In the genomic region with DNA sequence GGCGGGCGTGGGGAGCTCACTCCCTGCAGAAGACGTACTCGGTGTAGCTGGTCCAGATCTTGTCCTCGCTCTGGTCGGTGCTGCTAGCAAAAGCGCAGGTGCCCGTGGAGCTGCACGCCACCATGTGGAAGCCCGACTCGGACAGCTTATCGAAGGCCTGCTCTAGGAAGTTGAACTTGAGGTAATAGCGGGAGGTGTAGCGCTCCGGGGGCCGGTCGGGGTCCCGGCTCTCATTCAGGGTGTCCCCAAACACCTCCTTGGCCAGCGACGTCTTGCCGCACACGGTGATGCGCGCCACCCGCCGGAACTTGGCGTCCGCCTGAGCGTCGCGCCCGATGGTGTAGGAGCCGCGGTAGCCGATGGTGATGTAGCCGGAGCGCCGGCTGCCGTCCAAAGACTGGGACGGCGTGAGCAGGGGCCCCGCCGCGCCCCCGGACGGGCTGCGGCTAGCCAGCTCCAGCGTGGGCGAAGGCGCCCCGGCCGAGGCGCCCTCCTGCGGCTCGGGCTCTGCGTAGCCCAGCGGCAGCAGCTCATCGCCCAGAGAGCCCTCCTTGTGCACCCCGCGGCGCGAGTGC, we compare ENCODE assay signal across 8 mouse cellular contexts. TPM values are rescaled to one million over a fixed set of nuclear protein-coding genes. Genes with fewer than 3 reads are reported as not detected.
A peak's percentile ranks its signal among the peaks of the same experiment; 100 is the strongest.
DNase-seq lines count a peak whose midpoint lies in the region; ATAC-seq and TF ChIP-seq lines count a peak whose summit lies in the region.

No protein-coding gene starts in this region.

- H3K9me3 ChIP-seq in forebrain, embryonic 13.5 days (replicated peaks) = no peaks in the 10 kb centered on the region
- H3K9me3 ChIP-seq in liver, postnatal 0 days (ENCODE audit: low read length) = no peaks in the 10 kb centered on the region
- H3K9me3 ChIP-seq in neural tube, embryonic 13.5 days = no peaks in the 10 kb centered on the region

- WGBS in forebrain, embryonic 13.5 days = under 1% methylated on average over 60 of the region's 62 CpGs
- WGBS in liver, postnatal 0 days (ENCODE audit: insufficient replicate concordance) = under 1% methylated on average over 59 of the region's 62 CpGs
- under 1% methylated on average over 62 of the region's 62 CpGs for WGBS in neural tube, embryonic 13.5 days

- TF ChIP-seq EP300 in liver, postnatal 0 days (IDR thresholded peaks at IDR 0.05; ENCODE audit: low read depth) = no peak

- no peaks in the 10 kb centered on the region for H3K36me3 ChIP-seq in forebrain, embryonic 13.5 days (ENCODE audit: poor library complexity, severe bottlenecking)
- no peaks in the 10 kb centered on the region for H3K36me3 ChIP-seq in liver, postnatal 0 days (replicated peaks; ENCODE audit: insufficient read depth, low read length)
- no peaks in the 10 kb centered on the region for H3K36me3 ChIP-seq in neural tube, embryonic 13.5 days

- peaks cover 5% of the 10 kb centered on the region; the same call in 1 of the 2 replicates for H3K4me1 ChIP-seq in brown adipose tissue, adult 24 weeks (ENCODE audit: control insufficient read depth, insufficient read depth, insufficient read length, low read length)
- H3K4me1 ChIP-seq in forebrain, embryonic 13.5 days = peaks cover 18% of the 10 kb centered on the region
- H3K4me1 ChIP-seq in liver, postnatal 0 days (ENCODE audit: insufficient read depth) = peaks cover 7% of the 10 kb centered on the region
- H3K4me1 ChIP-seq in neural tube, embryonic 13.5 days (replicated peaks) = peaks cover 33% of the 10 kb centered on the region

- TF ChIP-seq CTCF in liver, postnatal 0 days (IDR thresholded peaks at IDR 0.05; ENCODE audit: low read depth) = peak; percentile 40

- peak overlapping the region; percentile 72 for H3K9ac ChIP-seq in forebrain, embryonic 13.5 days
- H3K9ac ChIP-seq in liver, postnatal 0 days (replicated peaks) = peak overlapping the region; percentile 67
- H3K9ac ChIP-seq in neural tube, embryonic 13.5 days = peak overlapping the region; percentile 85

- H3K4me3 ChIP-seq in brown adipose tissue, adult 24 weeks (ENCODE audit: insufficient read depth, low read depth, low read length) = peak overlapping the region; percentile 93
- H3K4me3 ChIP-seq in forebrain, embryonic 13.5 days = peak overlapping the region; percentile 65
- peak overlapping the region; percentile 58 for H3K4me3 ChIP-seq in liver, postnatal 0 days (ENCODE audit: low read depth, low read length)
- H3K4me3 ChIP-seq in neural tube, embryonic 13.5 days = peak overlapping the region; percentile 81

- ATAC-seq in forebrain, embryonic 13.5 days = peak; percentile 69
- ATAC-seq in liver, postnatal 0 days = peak; percentile 9
- peak; percentile 66 for ATAC-seq in neural tube, embryonic 13.5 days (ENCODE audit: low read depth)

- peaks cover 23% of the 10 kb centered on the region for H3K27me3 ChIP-seq in forebrain, embryonic 13.5 days
- H3K27me3 ChIP-seq in liver, postnatal 0 days (ENCODE audit: insufficient read depth, low read length) = peaks cover 11% of the 10 kb centered on the region
- peaks cover 4% of the 10 kb centered on the region; the same call in 1 of the 2 replicates for H3K27me3 ChIP-seq in neural tube, embryonic 13.5 days

- intact Hi-C loops in heart, postnatal 10 days (cut with DNase I) = loop anchor here (1.0 to 10.0 kb wide), 5 partner anchors 78 to 587 kb away; no protein-coding TSS in a partner anchor

- H3K4me2 ChIP-seq in forebrain, embryonic 13.5 days = peak overlapping the region; percentile 97
- H3K4me2 ChIP-seq in liver, postnatal 0 days (ENCODE audit: low read depth, low read length) = peak overlapping the region; percentile 77
- peak overlapping the region; percentile 89 for H3K4me2 ChIP-seq in neural tube, embryonic 13.5 days

- peak; percentile 59 for DNase-seq in CD4-positive, CD25-positive, alpha-beta regulatory T cell, adult 2 months (ENCODE audit: low read depth, low spot score)
- DNase-seq in heart, postnatal 10 days = peak; percentile 75 to 82
- peak; percentile 70 to 74 for DNase-seq in kidney, postnatal 36 days
- DNase-seq in liver, postnatal 0 days = peak; percentile 55
- peak; percentile 69 for DNase-seq in testis, postnatal 10 days (ENCODE audit: low spot score)

- H3K27ac ChIP-seq in brown adipose tissue, adult 24 weeks (replicated peaks; ENCODE audit: low read depth, low read length) = peak overlapping the region; percentile 89
- H3K27ac ChIP-seq in forebrain, embryonic 13.5 days = no peak overlapping the region
- H3K27ac ChIP-seq in liver, postnatal 0 days (ENCODE audit: low read depth) = peak overlapping the region; percentile 93
- peak overlapping the region; percentile 84 for H3K27ac ChIP-seq in neural tube, embryonic 13.5 days (replicated peaks)

RNA-seq across cellular contexts. Expression of gene Kctd12, which starts 0.9 kb away (rescaled TPM):
- 22.4 and 27.7 TPM in 2 replicates for polyA plus RNA-seq in brown adipose tissue, adult 24 weeks (2012; ENCODE audit: insufficient read depth, insufficient read length, missing spikeins)
- polyA plus RNA-seq in forebrain, embryonic 13.5 days (2015; fragmentation: Nextera tagmentation; extraction: Ambion mirVana) = 3.4 and 5.4 TPM in 2 replicates
- 10 to 100 TPM; 41.3 to 42.5 TPM for total RNA-seq in heart, postnatal 10 days (2021)
- polyA plus RNA-seq in liver, postnatal 0 days (2015; fragmentation: Nextera tagmentation; extraction: Ambion mirVana) = 2.6 and 3.4 TPM in 2 replicates
- polyA plus RNA-seq in neural tube, embryonic 13.5 days (2015; fragmentation: Nextera tagmentation; extraction: Ambion mirVana) = 10.8 and 11.1 TPM in 2 replicates

Comparison
In these comparisons a context has a peak if more than half of its experiments do, and no peak if none do; other contexts are left out.
1. ATAC-seq: peak in every context shown above with its lines; median percentile 69 in forebrain, embryonic 13.5 days; 66 in neural tube, embryonic 13.5 days; 9 in liver, postnatal 0 days.